Mouse (Mus musculus) stomach, postnatal 0 days (tissue): Measurements from ENCODE around the gene G6pc. TPM values are rescaled to one million over a fixed set of nuclear protein-coding genes. Genes with fewer than 3 reads are reported as not detected.

Experiments used
- ATAC-seq: fragments of 200-750 bp; cut with Nextera tagmentation; 2 replicates; pipeline ENCODE4 v1.8.0; 2017; ENCODE audit not compliant: low FRiP score, low TSS enrichment
- DNase-seq: peaks from one replicate; pipeline ENCODE4 v3.0.0-alpha.2; 2016; ENCODE audit warnings: low spot score
- H3K27ac ChIP-seq: fragments of 300-500 bp; sonication (generic); replicated peaks from 2 replicates; pipeline ENCODE4 v1.5.1; 2014; ENCODE audit warnings: mild to moderate bottlenecking, control low read depth
- H3K27me3 ChIP-seq: fragments of 300-500 bp; sonication (generic); 2 replicates; pipeline ENCODE4 v1.6.1; 2014; ENCODE audit warnings: low read length; ENCODE audit not compliant: control insufficient read depth, insufficient read depth
- H3K36me3 ChIP-seq: fragments of 300-500 bp; sonication (generic); 2 replicates; pipeline ENCODE4 v1.6.1; 2014; ENCODE audit warnings: low read length, mixed read lengths; ENCODE audit not compliant: control insufficient read depth, insufficient read depth
- H3K4me1 ChIP-seq: fragments of 300-500 bp; sonication (generic); replicated peaks from 2 replicates; pipeline ENCODE4 v1.6.1; 2014; ENCODE audit warnings: antibody characterized with exemption; ENCODE audit not compliant: control insufficient read depth, insufficient read depth
- H3K4me2 ChIP-seq: fragments of 300-500 bp; sonication (generic); replicated peaks from 2 replicates; pipeline ENCODE4 v1.6.1; 2014; ENCODE audit warnings: low read depth, mild to moderate bottlenecking, control low read depth, moderate library complexity
- H3K4me3 ChIP-seq: fragments of 300-500 bp; sonication (generic); 2 replicates; pipeline ENCODE4 v1.5.1; 2014; ENCODE audit warnings: low read depth, low read length, control low read depth
- H3K9ac ChIP-seq: fragments of 300-500 bp; sonication (generic); 2 replicates; pipeline ENCODE4 v1.6.1; 2014; ENCODE audit warnings: mild to moderate bottlenecking, low read length, control low read depth, mixed read lengths
- H3K9me3 ChIP-seq: fragments of 300-500 bp; sonication (generic); 2 replicates; pipeline ENCODE4 v1.6.1; 2016; ENCODE audit warnings: low read length; ENCODE audit not compliant: control insufficient read depth
- CTCF ChIP-seq: IDR thresholded peaks from 2 replicates; pipeline ENCODE4 v1.5.1; 2016; ENCODE audit warnings: antibody characterized with exemption, low read depth, mild to moderate bottlenecking, moderate library complexity
- EP300 ChIP-seq: optimal IDR thresholded peaks from 2 replicates; pipeline ENCODE3; 2016; ENCODE audit warnings: antibody characterized with exemption
- WGBS: fragments of 180-500 bp; shearing (Covaris S2); extraction: QIAGEN DNeasy Blood & Tissue Kit; methylation state at CpG from one replicate; pipeline ENCODE4 v1.1.7; 2014; 5-methylcytosine and 5-hydroxymethylcytosine counted together
- polyA plus RNA-seq: library from polyadenylated mRNA; unstranded; fragments of >200 nt; fragmentation: Nextera tagmentation; extraction: Ambion mirVana; gene quantifications from 2 replicates; pipeline ENCODE4 v1.2.1, GENCODE M21; 2015

G6pc gene
- polyA plus RNA-seq, 1 experiment from 2014 or later: 0.27 TPM

DNA sequence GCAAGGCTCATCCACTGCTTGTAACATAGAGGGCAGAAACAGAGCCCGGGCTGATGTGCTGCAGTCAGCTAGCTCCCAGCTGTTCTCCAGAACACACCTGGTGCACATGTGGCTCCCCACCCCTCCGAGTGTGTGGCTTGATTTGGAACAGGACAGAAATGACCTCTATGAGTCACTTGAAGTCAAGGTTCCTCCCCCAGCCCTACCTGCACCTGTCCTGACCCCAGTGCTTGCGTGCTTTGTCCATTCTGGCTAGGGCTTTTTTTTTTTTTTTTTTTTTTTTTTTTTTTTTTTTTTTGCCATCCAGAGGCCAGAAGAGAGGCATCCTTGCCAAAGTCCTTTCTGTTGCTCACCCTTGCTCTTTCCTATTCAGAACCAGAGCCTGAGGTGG, 15.6 kb upstream of the G6pc start:
- no peak for TF ChIP-seq EP300
- no peak for TF ChIP-seq CTCF
- DNase-seq (no peak), ATAC-seq (no peak)
- Histone ChIP-seq H3K4me3 (no peak overlapping the region), H3K27ac (no peak overlapping the region), H3K9ac (no peak overlapping the region), H3K36me3 (no peaks in the 10 kb centered on the region), H3K4me2 (no peak overlapping the region), H3K9me3 (no peaks in the 10 kb centered on the region), H3K4me1 (no peaks in the 10 kb centered on the region), H3K27me3 (no peaks in the 10 kb centered on the region)
- WGBS: 59% methylated on average over 3 of the region's 3 CpGs

DNA sequence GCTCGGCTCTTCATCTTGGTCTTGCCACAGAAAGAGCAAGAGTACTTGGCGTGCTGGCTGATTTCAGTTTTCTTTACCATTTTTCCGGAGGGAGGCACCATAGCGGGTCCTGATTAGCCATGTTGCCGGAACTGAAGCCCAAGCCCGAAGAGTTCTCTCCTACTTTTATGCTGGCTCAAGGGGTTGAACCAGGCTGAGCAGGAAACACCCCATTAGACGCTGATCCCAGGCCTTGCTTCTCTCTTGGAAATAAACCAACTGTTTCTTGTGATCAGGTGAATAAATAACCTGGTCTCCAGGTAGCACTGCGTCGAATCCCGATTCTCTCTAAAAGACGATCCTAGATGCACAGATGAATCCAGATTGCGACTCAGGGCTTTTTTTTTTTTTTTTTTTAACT, 13.9 kb upstream of the G6pc start:
- WGBS: 88% methylated on average over 12 of the region's 12 CpGs
- Histone ChIP-seq H3K27me3 (no peaks in the 10 kb centered on the region), H3K4me3 (no peak overlapping the region), H3K9me3 (no peaks in the 10 kb centered on the region), H3K4me1 (no peaks in the 10 kb centered on the region), H3K4me2 (no peak overlapping the region), H3K36me3 (no peaks in the 10 kb centered on the region), H3K27ac (no peak overlapping the region), H3K9ac (no peak overlapping the region)
- TF ChIP-seq CTCF (no peak), EP300 (no peak)
- DNase-seq: no peak
- ATAC-seq: no peak

DNA sequence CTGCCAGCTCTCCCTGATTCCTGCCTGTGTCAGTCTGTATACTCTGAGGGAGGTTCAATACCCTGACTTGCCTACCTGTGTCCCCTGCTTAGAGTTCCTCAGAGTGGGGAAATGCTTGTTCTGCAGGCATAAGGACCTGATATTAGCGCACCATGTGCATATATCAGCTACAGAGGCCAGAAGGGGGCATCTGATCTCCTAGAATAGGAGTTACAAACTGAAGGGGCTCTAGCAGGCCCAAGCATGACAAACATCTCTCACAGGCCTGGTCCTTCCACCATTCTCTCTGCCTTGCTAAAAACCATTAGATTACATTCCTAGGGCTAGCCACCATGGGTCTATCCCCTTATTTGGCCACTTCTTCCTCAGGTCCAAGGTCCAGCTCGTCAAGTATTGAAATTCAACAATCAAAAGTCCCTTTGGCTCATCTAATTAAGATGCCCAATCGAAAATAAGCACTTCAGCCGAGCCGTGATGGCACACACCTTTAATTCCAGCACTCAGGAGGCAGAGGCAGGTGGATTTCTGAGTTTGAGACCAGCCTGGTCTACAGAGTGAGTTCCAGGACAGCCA, 12.8 kb upstream of the G6pc start:
- H3K27me3 ChIP-seq: no peaks in the 10 kb centered on the region
- H3K9me3 ChIP-seq: no peaks in the 10 kb centered on the region
- ATAC-seq (no peak), DNase-seq (no peak)
- H3K36me3 ChIP-seq: no peaks in the 10 kb centered on the region
- H3K4me2 ChIP-seq: no peak overlapping the region
- no peaks in the 10 kb centered on the region for H3K4me1 ChIP-seq
- H3K27ac ChIP-seq: no peak overlapping the region
- TF ChIP-seq EP300 (no peak), CTCF (peak; percentile 44)
- no peak overlapping the region for H3K4me3 ChIP-seq
- no peak overlapping the region for H3K9ac ChIP-seq
- WGBS: 83% methylated on average over 5 of the region's 5 CpGs

DNA sequence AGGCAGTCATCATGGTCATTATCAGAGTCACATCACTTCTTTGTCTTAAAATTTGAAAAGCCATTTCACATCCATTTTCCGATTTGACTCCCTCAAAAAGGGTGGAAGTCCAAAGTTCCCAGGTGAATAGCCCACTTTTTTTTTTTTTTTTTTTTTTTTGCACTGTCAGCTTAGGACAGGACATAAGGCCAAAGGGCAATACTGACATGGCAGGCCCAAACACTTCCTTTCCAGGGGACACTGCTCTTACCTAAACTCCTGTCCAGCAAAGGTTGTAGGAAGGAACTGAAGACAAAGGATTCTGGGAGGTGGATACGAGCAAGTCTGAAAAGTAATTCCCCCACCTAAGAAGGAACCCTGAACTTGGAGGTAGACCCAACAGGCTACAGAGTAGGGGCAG, 11.4 kb upstream of the G6pc start:
- H3K27ac ChIP-seq: no peak overlapping the region
- H3K4me2 ChIP-seq: no peak overlapping the region
- no peaks in the 10 kb centered on the region for H3K9me3 ChIP-seq
- H3K4me3 ChIP-seq: no peak overlapping the region
- WGBS: 83% methylated on average over 2 of the region's 2 CpGs
- H3K36me3 ChIP-seq: no peaks in the 10 kb centered on the region
- TF ChIP-seq CTCF (no peak), EP300 (no peak)
- no peaks in the 10 kb centered on the region for H3K27me3 ChIP-seq
- H3K9ac ChIP-seq: no peak overlapping the region
- H3K4me1 ChIP-seq: no peaks in the 10 kb centered on the region
- ATAC-seq: no peak
- no peak for DNase-seq

DNA sequence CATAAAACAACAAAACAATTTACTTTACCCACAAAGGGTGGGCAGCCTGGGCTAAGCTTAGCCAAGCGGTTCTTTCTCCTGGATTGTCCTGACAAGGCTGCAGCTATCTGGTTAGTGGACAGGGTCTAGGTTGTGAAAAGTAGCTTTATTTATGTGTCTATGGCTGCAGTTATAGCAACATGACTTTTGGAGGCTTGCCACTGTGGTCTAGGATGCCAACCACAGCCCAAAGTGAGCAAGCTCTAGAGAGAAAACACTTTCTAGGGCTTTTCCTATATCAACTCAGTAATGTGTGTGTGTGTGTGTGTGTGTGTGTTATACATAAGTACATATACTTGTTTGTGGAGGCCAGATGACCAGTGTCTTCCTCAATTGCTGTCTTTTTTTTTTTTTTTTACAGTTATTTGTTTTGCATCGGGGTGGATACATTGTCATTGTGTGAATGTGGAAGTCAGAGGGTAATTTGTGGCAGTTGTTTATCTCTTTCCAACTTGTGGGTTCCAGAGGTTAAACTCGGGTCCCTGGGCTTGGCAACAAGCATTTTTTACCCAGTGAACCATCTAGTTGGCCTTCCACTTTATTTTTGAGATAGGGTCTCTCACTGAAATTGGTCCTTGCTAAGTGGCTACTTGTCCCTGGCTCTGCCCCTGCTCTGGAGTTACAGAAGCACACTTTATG, 9.7 kb upstream of the G6pc start:
- DNase-seq (no peak), ATAC-seq (no peak)
- 69% methylated on average over 3 of the region's 3 CpGs for WGBS
- H3K4me2 ChIP-seq: no peak overlapping the region
- no peaks in the 10 kb centered on the region for H3K4me1 ChIP-seq
- TF ChIP-seq CTCF (no peak), EP300 (no peak)
- H3K27me3 ChIP-seq: no peaks in the 10 kb centered on the region
- H3K9ac ChIP-seq: no peak overlapping the region
- H3K9me3 ChIP-seq: no peaks in the 10 kb centered on the region
- no peak overlapping the region for H3K4me3 ChIP-seq
- H3K36me3 ChIP-seq: no peaks in the 10 kb centered on the region
- H3K27ac ChIP-seq: no peak overlapping the region

DNA sequence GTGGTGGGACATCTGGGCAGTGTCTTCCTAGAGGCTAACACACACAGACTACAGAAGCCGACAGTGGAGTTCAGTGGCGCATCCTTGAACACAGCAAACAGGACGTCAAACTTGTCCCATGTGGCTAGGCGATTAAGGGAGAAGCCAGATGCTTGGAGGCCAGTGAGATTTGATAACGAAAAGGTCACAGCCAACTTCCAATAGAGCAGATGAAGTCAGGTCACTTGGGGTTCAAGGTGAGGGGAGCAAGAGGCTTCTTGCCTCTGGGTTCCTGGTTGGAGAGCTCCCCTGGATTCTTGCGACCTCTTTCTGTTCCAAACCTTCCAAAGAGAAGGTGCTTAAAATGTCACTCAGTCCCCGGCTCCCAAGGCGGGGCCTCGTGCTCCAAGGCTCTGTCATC, 7.6 kb upstream of the G6pc start:
- no peak overlapping the region; the same call in 1 of the 2 replicates for H3K27ac ChIP-seq
- H3K27me3 ChIP-seq: no peaks in the 10 kb centered on the region
- no peak overlapping the region for H3K9ac ChIP-seq
- no peaks in the 10 kb centered on the region for H3K9me3 ChIP-seq
- no peaks in the 10 kb centered on the region for H3K36me3 ChIP-seq
- no peak for DNase-seq
- WGBS: 61% methylated on average over 9 of the region's 9 CpGs
- TF ChIP-seq EP300 (no peak), CTCF (no peak)
- no peaks in the 10 kb centered on the region for H3K4me1 ChIP-seq
- no peak overlapping the region for H3K4me2 ChIP-seq
- ATAC-seq: no peak
- H3K4me3 ChIP-seq: no peak overlapping the region
